Mouse (Mus musculus): Measurements from ENCODE around the gene Gucy1b2. TPM values are rescaled to one million over a fixed set of nuclear protein-coding genes. Genes with fewer than 3 reads are reported as not detected.

The Gucy1b2 gene
- polyA plus RNA-seq (2017; shearing (Covaris generic)), result not detected

DNA sequence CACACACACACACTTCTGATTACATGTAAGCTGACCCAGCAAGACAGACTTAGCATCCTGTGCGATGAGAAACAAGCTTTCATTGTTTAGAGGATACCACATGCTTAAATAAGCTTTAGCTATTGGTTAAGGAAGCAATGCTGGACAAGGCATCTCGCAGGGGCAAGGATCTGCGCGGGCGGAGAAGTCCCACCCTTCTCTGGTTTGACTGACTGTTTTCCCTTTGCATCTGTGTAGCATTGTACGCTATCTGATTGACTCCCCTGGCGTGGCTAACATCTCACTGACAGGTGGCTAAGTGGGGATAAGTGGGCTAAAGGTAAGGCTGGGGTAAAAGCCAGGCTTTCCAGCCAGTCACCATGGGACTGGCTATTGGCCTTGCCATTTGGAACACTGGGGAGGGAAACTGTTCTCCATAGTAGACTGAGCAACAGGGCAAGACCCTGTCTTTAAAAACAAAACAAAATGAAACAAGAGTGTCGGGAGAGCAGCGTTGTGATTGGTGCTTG, at the start of gene Gucy1b2:
Gucy1b2 (minus strand) TSS at position 51 of the 509 bp plus-strand sequence.
- ATAC-seq, result no peak

DNA sequence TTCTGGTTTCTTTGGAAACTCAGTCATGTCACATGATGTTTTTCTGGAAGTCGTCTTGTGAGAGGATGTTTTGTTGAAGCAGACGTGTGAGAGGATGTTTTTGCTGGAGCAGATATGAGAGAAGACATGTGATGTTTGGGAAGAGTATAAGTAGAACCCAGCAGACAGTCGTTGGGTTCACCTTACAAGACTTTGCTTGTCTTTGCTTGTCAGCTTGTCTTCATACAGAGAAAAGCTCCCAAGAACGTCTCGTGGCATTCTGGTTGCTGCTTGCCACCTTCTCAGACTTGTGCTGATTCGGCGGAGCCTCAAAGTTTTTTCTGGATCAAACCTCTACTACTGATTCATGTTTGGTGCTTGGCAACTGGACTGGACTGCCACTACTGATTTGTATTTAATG, 41.3 kb upstream of the Gucy1b2 start:
- no peak for ATAC-seq

DNA sequence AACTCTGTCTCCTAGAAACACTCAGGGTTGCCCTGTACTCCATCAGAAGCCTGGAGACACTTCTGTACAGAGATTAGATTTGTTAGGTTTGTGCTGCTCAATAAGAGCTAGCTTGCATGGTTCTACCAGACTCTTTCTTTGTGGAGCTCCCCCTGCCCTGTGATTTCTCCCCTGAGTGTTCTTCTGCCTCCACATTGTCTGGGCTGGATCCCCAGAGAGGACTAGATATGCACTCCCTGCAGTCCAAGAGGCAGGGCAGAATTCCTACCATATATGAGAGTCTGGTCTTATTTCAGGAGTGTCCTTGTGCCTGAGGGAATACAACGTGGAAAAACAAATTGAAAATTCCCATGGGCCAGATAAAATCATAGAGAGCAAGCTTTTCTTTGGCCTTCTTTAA, 40.4 kb upstream of the Gucy1b2 start:
- no peak for ATAC-seq

DNA sequence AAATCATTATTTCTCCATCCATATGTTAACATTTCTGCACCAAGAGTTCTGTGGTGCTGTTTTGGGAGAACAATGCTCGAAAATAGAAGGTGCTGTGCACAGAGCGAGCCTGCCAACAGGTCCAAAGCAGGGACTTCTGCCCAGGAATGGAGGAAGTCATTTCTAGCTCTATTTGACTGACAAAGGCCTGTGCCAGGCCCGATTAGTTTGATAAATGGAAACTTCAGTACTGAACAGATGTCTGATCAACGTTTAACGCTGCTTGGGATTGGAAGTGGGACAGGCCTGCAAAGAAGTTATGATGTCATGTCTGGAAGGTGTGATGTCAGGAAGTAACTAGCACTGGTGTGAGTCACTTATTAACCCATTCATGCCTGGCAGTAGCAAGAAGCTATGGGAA, 37.4 kb upstream of the Gucy1b2 start:
- ATAC-seq, result no peak

DNA sequence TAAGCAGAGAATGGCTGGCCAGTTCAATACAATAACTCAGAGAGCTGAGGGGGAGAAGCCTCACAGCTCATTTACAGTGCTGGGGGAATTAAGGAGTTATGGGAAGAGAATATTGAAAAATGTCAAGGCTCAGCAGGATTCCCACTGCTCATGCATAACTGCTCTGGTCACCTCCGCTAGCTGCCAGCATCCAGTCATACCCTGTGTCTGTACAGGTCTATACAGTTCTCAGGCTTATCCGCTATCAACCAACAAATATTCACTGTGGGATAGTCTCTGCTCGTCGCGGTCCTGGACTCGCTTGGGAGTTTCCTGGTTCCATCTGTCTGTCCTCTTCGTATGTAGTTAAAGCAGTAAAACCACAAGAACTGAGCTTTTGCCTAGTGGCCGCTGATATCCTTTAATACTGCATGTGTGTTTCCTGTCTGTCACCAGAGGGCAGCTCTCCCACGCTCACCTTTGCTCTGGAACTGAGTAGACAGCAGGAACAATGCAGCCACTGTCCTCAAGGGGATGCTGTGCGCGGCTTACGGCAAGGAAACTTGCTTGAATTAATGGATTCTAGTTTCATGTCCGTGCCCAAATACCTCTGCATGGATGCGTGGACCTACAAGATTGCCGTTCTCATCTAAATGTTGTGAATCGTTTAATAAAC, 36.2 kb upstream of the Gucy1b2 start:
- ATAC-seq, result peak; percentile 46

DNA sequence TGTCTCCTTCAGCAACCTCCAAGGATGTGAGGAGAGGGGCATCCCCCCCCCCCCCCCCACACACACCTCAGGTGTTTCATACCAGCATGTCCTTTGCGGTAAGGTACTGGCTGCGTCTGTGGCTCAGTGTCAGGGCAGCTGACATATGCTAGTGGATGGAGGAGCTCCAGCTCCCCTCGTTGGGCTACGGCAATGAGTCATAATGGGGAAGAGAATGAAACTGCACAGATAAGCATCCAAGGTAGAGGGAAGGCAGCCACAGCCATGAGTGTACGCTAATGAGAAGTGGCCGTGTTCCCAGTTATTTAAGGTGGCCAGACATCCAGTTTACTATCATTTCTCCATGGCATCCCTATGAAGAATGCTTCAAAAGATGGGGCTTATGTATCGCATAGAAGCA, 32.2 kb upstream of the Gucy1b2 start:
- ATAC-seq, result no peak

DNA sequence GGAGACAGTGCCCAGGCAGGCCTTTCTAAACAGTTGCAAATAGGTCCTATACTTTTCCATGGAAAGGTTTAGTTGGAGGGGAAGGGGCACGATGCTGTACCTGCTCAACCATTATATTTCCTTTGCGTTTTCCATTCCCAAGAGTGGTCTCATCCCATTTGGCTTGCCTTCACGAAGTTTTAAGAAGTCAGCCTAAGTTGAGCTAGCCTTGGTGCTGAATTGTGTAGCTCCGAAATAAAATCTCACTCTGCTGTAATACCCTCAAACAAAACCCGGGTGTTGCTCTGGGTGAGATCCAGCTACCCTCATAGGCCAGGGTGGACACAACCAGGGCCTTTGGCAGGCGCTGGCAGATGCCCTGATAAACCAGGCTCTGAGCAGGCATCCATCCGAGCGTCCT, 25.3 kb upstream of the Gucy1b2 start:
- ATAC-seq, result no peak

DNA sequence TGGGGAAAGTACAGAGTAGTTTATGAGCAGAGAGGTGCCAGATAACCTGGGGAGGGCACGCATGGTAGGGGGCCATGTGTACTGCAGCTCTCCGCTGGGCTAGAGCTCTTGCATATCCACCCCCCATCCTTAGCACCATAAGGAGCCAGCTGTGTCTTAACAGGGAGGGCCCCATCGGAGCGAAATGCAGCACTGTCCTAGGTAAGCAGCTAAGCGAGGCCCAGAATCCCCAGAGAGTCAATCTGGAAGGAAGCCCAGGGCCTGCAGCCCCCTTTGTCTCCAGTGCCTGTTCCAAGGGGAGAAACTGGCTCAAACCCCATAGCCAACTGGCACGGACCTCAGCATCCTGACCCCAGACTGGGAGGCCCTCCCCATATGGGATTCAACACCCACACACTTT, 23.3 kb upstream of the Gucy1b2 start:
- no peak for ATAC-seq

DNA sequence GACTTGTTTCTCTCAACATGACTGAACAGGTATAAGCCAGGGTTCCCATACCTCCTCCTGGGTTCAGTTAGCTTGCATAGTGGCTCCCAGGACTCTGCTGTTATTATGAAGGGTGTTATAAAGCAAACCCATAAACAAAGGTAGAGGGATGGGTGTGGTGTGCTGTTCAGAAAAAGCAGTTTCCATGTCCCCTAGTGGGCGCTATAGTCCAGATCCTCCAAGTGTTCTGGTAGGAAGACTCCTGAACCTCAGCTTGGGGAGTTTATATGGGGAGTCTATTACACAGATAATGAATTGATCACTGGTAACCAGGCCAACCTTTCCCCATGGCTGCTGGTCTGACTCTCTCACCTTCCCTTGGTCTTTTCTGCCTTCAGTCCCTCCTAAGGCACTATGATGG, 18.4 kb upstream of the Gucy1b2 start:
- no peak for ATAC-seq

DNA sequence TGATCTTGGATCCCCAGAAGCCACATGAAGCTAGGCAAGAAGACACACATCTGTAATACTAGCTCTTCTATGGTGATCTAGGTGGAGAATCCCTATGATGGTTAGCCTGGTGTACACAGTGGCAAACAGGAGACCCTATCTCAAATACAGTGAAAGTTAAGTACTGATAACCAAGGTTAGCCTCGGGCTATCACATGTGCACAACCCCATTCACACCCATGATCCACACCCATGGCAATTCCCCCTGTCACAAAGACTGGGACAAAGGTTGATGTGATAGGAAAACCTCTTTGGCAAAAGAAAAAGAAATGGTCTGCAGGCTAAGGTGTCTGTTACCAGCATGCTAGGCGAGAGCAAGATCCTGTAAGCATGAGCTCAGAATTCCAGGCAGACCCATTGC, 16.0 kb upstream of the Gucy1b2 start:
- no peak for ATAC-seq

DNA sequence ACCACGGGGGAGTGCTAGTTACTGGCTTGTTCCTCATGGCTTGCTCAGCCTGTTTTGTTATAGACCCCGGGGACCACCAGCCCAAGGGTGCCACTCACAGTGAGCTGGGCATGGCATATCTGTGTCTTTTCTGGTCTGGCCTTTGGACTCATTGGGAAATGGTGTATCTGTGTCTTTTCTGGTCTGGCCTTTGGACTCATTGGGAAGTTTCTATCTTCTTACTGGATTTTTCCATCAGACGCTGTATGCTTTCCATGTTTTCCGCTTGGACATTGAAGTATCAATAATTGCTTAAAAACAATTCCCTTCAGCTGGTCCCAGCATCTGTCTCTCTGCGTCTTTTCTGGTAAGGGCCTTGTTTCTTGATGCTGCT, 12.7 kb upstream of the Gucy1b2 start:
- ATAC-seq, result no peak

DNA sequence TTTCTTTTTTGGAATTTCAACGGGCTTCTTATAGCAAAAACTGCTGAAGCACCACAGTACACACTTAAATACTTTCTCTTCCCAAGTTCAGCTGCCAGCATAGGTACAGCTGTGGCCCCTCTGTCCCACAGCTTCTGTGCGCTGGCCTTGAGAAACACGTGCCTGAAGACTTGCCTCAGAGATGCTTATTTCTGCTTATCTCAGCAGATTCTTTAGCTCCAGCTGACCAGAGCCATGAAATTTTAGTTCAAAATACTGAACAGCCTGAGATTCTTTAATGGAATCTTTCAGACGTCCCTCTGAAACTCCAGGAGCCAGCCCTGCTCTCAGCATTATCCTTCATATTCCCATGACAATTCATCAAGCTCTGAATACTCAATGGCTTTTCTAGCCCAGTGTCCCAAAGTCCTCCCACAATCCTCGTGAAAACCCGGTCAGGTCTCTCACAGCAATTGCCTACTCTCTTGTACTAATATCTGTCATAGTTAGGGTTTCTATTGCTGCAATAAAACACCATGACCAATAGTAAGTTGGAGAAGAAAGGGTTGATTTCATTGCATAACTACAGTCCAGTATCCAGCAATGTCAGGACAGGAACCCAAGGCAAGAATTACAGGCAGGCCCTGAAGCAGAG, 12.1 kb upstream of the Gucy1b2 start:
- ATAC-seq, result no peak

DNA sequence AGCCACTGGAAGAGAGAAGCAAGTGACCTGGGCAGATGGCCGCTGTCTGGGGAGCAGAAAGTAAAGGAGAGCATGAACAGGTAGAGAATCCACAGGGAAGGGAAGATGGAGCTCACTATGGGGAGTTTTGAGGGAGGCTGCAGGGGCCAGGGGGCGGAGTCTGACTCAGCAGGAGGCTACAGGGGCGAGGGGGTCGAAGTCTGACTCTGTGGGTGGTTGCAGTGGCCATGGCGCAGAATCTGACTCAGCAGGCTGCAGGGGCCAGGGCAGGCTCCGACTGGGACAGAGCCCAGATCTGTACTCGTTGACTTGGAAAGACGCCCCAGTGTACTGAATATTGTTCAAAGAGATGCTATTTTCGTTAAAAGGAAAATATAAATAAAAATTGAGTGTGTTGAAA, 8.9 kb upstream of the Gucy1b2 start:
- ATAC-seq, result no peak

DNA sequence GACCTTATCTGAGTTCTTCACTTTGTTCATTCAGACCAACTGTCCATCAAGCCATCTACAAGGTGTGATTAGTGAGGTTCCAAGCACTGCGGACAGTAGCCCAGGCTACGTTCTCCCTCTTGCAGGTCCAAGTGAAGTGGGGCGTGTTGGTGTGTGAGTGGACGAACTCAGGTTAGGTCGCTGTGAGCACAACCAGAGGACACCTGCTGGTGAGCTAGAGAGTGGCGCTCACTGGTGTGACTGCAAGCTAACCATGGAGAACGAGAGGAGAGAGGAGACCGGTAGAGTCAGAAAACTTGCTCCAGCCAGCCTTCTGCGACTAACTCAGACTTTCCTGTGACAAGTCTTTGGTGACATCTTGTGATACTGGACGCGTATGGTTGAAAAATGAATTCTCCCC, 3.5 kb upstream of the Gucy1b2 start:
- ATAC-seq, result no peak

DNA sequence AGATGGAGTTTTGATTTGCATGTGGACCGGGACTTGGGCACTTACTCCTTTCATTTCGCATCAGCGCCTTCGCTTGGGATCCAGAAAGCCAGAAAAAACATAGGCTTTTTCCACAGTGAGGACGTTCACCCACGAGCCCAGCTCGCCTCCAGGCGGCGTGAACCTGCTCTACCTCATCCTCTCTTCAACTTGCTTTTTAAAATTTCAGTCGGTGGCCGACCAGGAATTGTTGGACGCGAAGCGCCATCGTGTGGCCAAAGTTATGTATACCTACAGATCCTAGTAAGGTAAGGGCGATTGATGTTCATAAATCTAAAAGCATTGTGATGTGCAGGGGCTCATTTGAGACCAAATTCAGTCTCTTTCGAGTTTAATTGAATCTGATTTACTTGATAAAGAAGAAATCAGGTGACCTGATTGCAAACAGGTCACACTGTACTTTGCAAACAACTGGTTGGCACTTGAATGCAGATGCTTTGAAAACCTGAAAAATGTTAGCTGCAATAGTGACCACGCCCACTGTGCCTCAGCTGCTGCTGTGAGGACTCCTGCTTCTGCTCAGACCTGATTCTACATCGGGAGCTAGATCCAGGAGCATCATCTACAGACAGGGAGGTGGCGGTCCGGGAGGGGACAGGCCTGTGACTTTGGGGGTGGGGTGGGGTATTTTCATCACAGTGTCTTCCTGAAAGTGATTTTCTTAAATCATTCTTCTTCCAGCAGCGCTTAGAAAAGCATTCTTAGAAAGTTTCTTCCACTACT, 1.5 kb upstream of the Gucy1b2 start:
- ATAC-seq, result peak; percentile 64

DNA sequence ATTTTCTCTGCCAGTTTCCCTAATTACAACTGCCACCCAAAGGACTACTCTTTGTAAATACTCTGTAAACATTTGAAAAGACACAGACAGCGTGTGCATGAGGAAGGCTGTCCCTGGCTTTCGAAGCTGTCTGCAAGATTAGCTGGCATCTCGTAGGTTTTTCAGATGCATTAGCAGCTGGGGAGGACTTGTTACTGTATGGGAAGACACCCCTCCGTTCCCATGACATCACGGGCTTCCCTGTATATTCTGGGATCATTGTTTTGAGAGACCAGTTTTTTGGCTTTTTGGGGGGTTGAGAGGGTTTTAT, 564 bp downstream of the Gucy1b2 start:
- no peak for ATAC-seq

DNA sequence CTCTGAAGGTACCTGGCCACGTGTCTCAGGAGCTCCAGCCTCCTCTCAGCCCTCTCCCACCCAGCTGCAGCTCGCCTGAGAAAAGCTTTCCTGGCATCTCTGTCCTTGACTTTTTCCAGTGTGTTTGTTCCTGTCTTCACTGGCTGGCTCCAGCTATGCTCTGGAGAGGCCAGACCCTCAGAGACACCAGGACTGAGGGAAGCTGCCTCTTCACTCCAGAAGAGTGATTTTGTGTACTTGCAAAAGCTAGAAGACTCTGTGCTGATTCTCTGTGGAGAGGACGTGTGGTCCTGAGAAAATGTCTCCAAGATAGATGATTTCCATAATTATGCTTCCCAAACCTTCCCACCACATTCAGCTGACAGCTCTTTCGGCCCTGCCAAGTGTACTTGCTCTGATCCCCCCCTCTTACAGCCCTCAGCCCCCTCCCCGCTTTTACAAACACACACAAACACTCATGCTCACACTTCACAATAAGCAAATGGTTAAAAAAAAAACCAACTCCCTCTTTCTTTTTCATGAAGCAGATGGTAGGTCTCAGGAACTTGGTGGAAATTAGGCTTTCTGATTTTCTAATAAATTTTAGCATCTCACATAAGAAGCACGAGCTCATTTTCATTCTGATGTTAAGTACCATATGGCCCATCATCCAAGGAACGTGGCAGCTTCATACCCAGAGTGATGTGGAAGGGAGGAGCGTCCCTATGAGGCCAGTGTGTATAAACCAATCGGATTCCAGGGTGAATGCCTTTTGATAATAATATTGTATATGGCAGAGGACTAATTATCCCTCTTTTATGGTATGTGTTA, 1.1 kb downstream of the Gucy1b2 start:
- no peak for ATAC-seq

DNA sequence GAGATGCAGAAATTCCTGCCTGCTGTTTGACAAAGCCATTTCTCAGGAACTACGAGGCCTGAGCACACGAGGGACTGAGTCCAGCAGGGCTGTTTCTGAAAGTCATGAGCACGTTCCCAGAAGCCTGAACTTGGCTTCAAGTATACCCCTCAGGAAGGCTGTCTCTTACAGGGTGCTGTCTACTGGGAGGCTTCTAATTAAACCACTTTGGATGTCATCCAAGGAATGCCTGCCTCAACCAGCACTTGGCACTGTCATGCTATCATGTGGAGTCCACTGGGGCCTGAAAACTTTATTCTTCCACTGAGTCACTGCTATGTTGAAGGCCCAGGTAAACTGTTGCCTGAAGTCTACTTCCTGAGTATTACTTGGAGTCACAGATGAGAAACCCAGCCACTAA, 2.0 kb downstream of the Gucy1b2 start:
- no peak for ATAC-seq

DNA sequence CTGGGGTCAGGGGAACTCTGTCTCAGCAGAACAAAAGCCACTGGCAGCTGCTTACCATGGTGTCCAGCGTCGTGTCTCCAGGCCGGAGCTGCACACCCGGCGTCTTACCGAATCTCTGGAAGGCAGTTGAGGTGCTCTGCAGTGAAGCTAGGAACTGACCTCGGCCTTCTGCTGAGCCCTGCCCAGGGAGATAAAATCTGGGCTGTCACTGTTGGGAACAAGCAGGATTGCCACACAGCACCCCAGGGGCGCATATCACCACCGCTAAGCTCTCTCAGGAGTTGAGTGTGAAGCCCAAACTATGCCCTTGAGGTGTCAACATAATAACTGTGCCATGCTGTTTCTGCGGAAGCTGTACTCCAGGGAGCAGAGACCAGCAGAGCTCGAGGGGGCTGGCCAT, 2.8 kb downstream of the Gucy1b2 start:
- no peak for ATAC-seq

DNA sequence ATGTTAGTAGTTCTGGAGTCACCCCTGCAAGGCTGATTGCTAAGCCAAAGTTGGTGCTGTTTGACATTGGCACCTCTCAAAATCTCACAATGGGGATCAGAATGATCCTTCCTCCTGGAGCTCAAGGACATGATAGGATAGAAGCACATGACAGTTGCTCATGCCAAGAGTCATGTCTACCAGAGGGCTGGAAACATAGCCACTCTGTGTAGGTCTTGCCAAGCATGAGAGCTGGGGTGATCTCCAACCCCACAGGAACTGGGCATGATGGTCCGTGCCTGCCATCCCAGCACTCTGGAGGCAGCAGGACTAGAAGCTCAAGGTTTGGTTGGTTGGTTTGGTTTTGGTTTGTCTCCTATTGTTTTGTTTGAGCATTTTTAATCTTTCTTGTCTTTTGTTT, 5.4 kb downstream of the Gucy1b2 start:
- no peak for ATAC-seq

DNA sequence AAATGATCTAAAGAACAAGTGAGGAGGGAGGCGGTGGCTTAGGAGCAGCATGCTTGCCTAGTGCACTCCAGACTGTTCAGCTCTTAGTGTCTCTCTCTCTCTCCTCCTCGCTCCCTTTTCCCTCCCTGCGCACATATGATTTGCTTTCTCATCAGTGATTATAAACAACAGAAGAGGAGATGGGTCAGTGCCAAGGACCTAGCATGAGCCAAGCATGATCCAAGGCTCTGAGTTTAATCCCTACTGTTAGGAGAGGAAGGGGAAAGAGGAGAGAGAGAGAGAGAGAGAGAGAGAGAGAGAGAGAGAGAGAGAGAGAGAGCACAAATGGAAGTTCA, 8.9 kb downstream of the Gucy1b2 start:
- no peak for ATAC-seq

DNA sequence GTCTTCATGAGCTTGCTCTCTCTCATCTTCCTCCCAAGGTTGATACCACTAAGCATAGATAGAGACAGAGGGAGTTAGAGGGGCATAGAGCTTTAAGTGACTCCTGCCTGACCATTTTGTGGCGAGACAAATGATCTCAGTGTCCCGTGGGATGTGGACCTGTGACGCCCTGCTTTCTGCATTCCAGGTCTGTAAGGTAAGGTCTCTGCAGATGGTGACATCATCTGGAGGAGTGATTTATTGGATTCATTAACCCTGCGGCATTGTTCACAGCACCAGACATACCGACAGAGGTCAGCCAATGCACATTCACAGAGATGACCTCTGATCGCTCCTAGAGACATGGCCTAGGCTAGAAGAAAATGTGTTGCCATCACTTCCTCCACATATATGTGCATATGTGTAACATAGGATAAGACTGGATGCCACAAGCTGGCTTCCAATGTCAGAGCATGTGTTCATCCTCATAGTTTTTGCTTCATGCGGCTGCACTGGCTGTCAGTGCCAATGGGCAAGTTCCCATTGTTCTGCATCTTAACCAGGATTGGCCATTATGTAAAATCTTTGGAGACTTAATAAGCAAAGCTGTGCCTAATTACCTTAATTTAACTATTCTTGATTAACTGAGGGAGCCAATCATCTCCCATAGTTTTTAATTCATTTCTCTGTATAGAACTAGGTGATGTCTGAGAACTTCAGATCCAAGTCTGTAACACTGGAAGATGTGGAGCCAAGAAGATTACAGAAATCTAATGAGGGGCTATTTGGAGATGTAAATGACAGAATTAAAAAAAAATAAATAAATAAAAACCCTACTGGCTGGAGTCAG, 9.5 kb downstream of the Gucy1b2 start:
- ATAC-seq, result no peak

All from inflammation-experienced regulatory T-cells, adult 6 months (primary cell).